Mouse (Mus musculus): ENCODE data around the gene Plekhf1. TPM values are rescaled to one million over a fixed set of nuclear protein-coding genes. Genes with fewer than 3 reads are reported as not detected.
A peak's percentile ranks its signal among the peaks of the same experiment; 100 is the strongest.

Gene Plekhf1
- polyA plus RNA-seq, 1 experiment from 2014 or later = 4.8 TPM

- Histone ChIP-seq H3K36me3 (ENCODE audit: insufficient read depth, low read length) (peaks cover 7% of the 10 kb centered on the region; the same call in 1 of the 2 replicates), H3K9me3 (replicated peaks; ENCODE audit: low read length) (no peaks in the 10 kb centered on the region), H3K4me2 (ENCODE audit: low read length) (no peak overlapping the region), H3K4me1 (replicated peaks; ENCODE audit: insufficient read depth, low read length) (0 out of 2 replicates have a peak, but pooled peaks cover 4% of the 10 kb centered on the region), H3K27ac (no peak overlapping the region), H3K4me3 (replicated peaks; ENCODE audit: low read depth, low read length) (no peak overlapping the region), H3K9ac (ENCODE audit: low read depth, low read length) (no peak overlapping the region), H3K27me3 (ENCODE audit: insufficient read depth, low read length) (no peaks in the 10 kb centered on the region)
- 92% methylated on average over 7 of the region's 7 CpGs for WGBS
- ATAC-seq (replicated peaks; ENCODE audit: low FRiP score, low read depth) = no peak
- no peak for TF ChIP-seq CTCF (IDR thresholded peaks at IDR 0.05; ENCODE audit: low read depth)
- DNase-seq (ENCODE audit: low spot score) = no peak
Observed at GRCm38 (mm10) chr7:38220866-38221265, 7.0 kb downstream of the Plekhf1 start.

GRCm38 (mm10) chr7:38219526-38219925 is 8.3 kb downstream of the Plekhf1 start:
- ATAC-seq (replicated peaks; ENCODE audit: low FRiP score, low read depth) (no peak), DNase-seq (ENCODE audit: low spot score) (no peak)
- Histone ChIP-seq H3K9ac (ENCODE audit: low read depth, low read length) (no peak overlapping the region), H3K27ac (no peak overlapping the region), H3K4me2 (ENCODE audit: low read length) (no peak overlapping the region), H3K4me1 (replicated peaks; ENCODE audit: insufficient read depth, low read length) (no peaks in the 10 kb centered on the region), H3K4me3 (replicated peaks; ENCODE audit: low read depth, low read length) (no peak overlapping the region), H3K36me3 (ENCODE audit: insufficient read depth, low read length) (peaks cover 7% of the 10 kb centered on the region; the same call in 1 of the 2 replicates), H3K9me3 (replicated peaks; ENCODE audit: low read length) (no peaks in the 10 kb centered on the region), H3K27me3 (ENCODE audit: insufficient read depth, low read length) (no peaks in the 10 kb centered on the region)
- TF ChIP-seq CTCF (IDR thresholded peaks at IDR 0.05; ENCODE audit: low read depth) = no peak
- WGBS = 93% methylated on average over 4 of the region's 4 CpGs

DNA sequence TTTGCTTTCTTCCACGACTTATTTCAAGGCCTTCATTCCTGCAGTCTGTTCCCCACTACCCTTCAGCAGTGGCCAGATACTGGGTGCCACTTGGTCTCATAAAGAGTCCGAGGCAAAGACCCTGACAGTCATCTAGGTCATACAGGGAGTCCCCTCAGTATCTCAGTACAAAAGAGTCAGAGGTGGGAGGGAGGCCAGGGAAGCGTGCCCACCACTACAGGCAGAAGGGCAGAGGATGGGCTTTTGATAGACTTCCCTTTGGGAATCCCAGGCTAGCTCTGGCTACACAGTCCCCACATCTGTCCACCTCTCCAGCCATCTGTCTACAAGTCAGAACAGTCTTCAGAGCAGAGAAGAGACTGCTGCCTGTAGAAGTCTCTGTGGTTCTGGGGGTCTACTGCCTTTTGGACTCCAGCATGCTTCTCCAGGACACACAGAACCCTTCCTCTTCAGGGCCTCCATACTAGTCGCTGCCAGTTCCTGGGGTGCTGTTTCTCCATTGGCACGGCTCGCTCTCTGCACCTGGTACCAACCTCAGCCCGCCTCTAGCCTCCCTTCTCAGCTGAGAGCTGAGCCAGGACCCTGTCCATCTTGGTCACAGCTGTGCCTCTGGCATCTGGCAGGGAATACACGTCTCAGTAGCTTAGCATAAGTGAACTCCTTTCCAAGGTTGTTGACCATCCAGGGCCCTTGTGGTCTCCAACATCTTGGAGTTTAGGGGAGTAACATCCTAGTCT is 9.0 kb downstream of the Plekhf1 start:
- 77% methylated on average over 8 of the region's 8 CpGs for WGBS
- no peak for DNase-seq (ENCODE audit: low spot score)
- no peak overlapping the region for H3K4me3 ChIP-seq (replicated peaks; ENCODE audit: low read depth, low read length)
- peaks cover 7% of the 10 kb centered on the region; the same call in 1 of the 2 replicates for H3K36me3 ChIP-seq (ENCODE audit: insufficient read depth, low read length)
- H3K4me1 ChIP-seq (replicated peaks; ENCODE audit: insufficient read depth, low read length) = no peaks in the 10 kb centered on the region
- H3K4me2 ChIP-seq (ENCODE audit: low read length) = no peak overlapping the region
- no peaks in the 10 kb centered on the region for H3K27me3 ChIP-seq (ENCODE audit: insufficient read depth, low read length)
- no peaks in the 10 kb centered on the region for H3K9me3 ChIP-seq (replicated peaks; ENCODE audit: low read length)
- no peak overlapping the region for H3K9ac ChIP-seq (ENCODE audit: low read depth, low read length)
- no peak for ATAC-seq (replicated peaks; ENCODE audit: low FRiP score, low read depth)
- peak overlapping the region; percentile 75; the same call in 1 of the 2 replicates for H3K27ac ChIP-seq
- no peak for TF ChIP-seq CTCF (IDR thresholded peaks at IDR 0.05; ENCODE audit: low read depth)

DNA sequence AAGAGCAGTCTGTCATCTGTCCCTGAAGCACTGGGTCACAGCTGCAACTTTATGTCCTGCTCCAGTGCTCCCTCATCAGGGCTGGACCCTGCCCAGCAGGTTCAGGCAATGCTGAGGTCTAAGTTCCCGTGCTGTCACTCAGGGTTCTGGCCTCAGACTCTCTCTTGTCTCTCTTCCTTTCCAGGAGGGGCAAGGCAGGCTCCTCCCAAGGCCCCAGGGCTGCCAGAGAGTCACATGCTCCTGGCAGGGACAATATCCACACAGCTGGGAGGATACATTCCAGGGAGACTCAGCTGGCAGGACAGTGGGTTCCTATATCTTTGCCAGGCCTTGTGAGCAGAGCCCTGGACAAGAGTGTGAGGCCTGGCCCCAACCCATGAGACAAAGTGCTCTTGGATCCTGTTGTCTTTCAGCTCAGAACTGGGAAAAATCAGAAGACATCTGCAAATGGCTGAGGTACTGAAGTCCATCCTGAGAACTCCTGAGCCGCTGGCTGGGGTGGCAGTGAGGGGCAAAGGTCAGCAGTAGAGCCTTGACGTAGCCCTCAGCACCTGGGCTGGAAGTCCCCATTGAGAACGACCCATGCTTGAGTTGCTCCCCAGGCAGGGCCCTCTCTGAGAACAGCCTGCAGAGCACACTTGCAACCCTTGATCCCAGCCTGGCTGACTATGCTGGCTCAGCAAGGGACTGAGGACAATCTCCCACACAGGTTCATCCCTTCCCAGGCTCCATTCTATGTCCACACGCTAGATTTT is 10.2 kb downstream of the Plekhf1 start:
- H3K36me3 ChIP-seq (ENCODE audit: insufficient read depth, low read length) = peaks cover 7% of the 10 kb centered on the region; the same call in 1 of the 2 replicates
- 52% methylated on average over 5 of the region's 5 CpGs for WGBS
- TF ChIP-seq CTCF (IDR thresholded peaks at IDR 0.05; ENCODE audit: low read depth) = no peak
- peak; percentile 91 for ATAC-seq (replicated peaks; ENCODE audit: low FRiP score, low read depth)
- no peaks in the 10 kb centered on the region for H3K9me3 ChIP-seq (replicated peaks; ENCODE audit: low read length)
- H3K4me1 ChIP-seq (replicated peaks; ENCODE audit: insufficient read depth, low read length) = no peaks in the 10 kb centered on the region
- no peak overlapping the region for H3K9ac ChIP-seq (ENCODE audit: low read depth, low read length)
- no peak overlapping the region for H3K4me2 ChIP-seq (ENCODE audit: low read length)
- peak; percentile 22 for DNase-seq (ENCODE audit: low spot score)
- no peak overlapping the region for H3K4me3 ChIP-seq (replicated peaks; ENCODE audit: low read depth, low read length)
- H3K27me3 ChIP-seq (ENCODE audit: insufficient read depth, low read length) = no peaks in the 10 kb centered on the region
- H3K27ac ChIP-seq = peak overlapping the region; percentile 75

DNA sequence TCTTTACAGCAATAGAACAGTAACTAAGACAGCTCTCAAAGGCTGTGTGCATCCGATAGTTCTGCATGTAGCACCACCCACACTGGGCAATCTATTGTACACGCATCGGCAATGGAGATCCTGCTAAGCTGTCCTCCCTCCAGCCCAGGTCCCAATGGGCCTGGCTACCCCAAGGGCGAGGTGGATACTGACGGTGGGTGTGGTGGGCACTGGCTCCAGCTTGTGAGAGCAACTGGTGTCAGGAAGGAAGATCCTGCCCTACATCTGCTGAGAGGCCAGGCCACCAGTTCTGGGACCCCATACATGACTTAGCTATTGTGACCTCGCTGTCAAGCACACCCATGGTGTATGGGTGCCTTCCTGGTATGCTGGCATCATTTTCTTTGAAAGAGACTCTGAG is 12.1 kb downstream of the Plekhf1 start:
- Histone ChIP-seq H3K9ac (ENCODE audit: low read depth, low read length) (no peak overlapping the region), H3K9me3 (replicated peaks; ENCODE audit: low read length) (no peaks in the 10 kb centered on the region), H3K4me2 (ENCODE audit: low read length) (no peak overlapping the region), H3K27ac (no peak overlapping the region), H3K4me1 (replicated peaks; ENCODE audit: insufficient read depth, low read length) (peaks cover 5% of the 10 kb centered on the region; the same call in 1 of the 2 replicates), H3K27me3 (ENCODE audit: insufficient read depth, low read length) (no peaks in the 10 kb centered on the region), H3K36me3 (ENCODE audit: insufficient read depth, low read length) (peaks cover 5% of the 10 kb centered on the region; the same call in 1 of the 2 replicates), H3K4me3 (replicated peaks; ENCODE audit: low read depth, low read length) (no peak overlapping the region)
- no peak for DNase-seq (ENCODE audit: low spot score)
- no peak for TF ChIP-seq CTCF (IDR thresholded peaks at IDR 0.05; ENCODE audit: low read depth)
- no peak for ATAC-seq (replicated peaks; ENCODE audit: low FRiP score, low read depth)
- 87% methylated on average over 6 of the region's 6 CpGs for WGBS

GRCm38 (mm10) chr7:38215281-38215680 is 12.5 kb downstream of the Plekhf1 start:
- no peak for TF ChIP-seq CTCF (IDR thresholded peaks at IDR 0.05; ENCODE audit: low read depth)
- no peak for ATAC-seq (replicated peaks; ENCODE audit: low FRiP score, low read depth)
- WGBS = 64% methylated on average over 7 of the region's 7 CpGs

More at GRCm38 (mm10) chr7:38215281-38215680, 12.5 kb downstream of the Plekhf1 start:
- DNase-seq (ENCODE audit: low spot score) = no peak
- Histone ChIP-seq H3K27me3 (ENCODE audit: insufficient read depth, low read length) (no peaks in the 10 kb centered on the region), H3K4me1 (replicated peaks; ENCODE audit: insufficient read depth, low read length) (peaks cover 5% of the 10 kb centered on the region; the same call in 1 of the 2 replicates), H3K36me3 (ENCODE audit: insufficient read depth, low read length) (peaks cover under 1% of the 10 kb centered on the region; the same call in 1 of the 2 replicates), H3K27ac (no peak overlapping the region), H3K9ac (ENCODE audit: low read depth, low read length) (no peak overlapping the region), H3K4me2 (ENCODE audit: low read length) (no peak overlapping the region), H3K4me3 (replicated peaks; ENCODE audit: low read depth, low read length) (no peak overlapping the region), H3K9me3 (replicated peaks; ENCODE audit: low read length) (no peaks in the 10 kb centered on the region)

Data from kidney, postnatal 0 days (tissue).